Mouse (Mus musculus) midbrain, embryonic 10.5 days (tissue): ENCODE data around the gene Tnfrsf25. TPM values are rescaled to one million over a fixed set of nuclear protein-coding genes. Genes with fewer than 3 reads are reported as not detected.

Experiments used
- DNase-seq: peaks from one replicate; pipeline ENCODE4 v3.0.0-alpha.2; 2017; ENCODE audit warnings: low spot score
- H3K27ac ChIP-seq: fragments of 300-500 bp; sonication (generic); replicated peaks from 2 replicates; pipeline ENCODE4 v1.5.1; 2016; ENCODE audit warnings: mild to moderate bottlenecking
- H3K27me3 ChIP-seq: fragments of 300-500 bp; sonication (generic); 2 replicates; pipeline ENCODE4 v1.6.1; 2016; ENCODE audit warnings: low read depth, mild to moderate bottlenecking; ENCODE audit not compliant: poor library complexity, severe bottlenecking
- H3K36me3 ChIP-seq: fragments of 300-500 bp; sonication (generic); 2 replicates; pipeline ENCODE4 v1.6.1; 2016; ENCODE audit warnings: mild to moderate bottlenecking, moderate library complexity
- H3K4me1 ChIP-seq: fragments of 300-500 bp; sonication (generic); 2 replicates; pipeline ENCODE4 v1.6.1; 2016
- H3K4me3 ChIP-seq: fragments of 300-500 bp; sonication (generic); 2 replicates; pipeline ENCODE4 v1.5.1; 2016; ENCODE audit warnings: mild to moderate bottlenecking, moderate library complexity
- H3K9me3 ChIP-seq: fragments of 300-500 bp; sonication (generic); replicated peaks from 2 replicates; pipeline ENCODE4 v1.6.1; 2016; ENCODE audit warnings: mild to moderate bottlenecking
- WGBS: fragments of 180-500 bp; shearing (Covaris S2); methylation state at CpG from one replicate; pipeline ENCODE4 v1.1.7; 2016; 5-methylcytosine and 5-hydroxymethylcytosine counted together
- polyA plus RNA-seq: library from polyadenylated mRNA; unstranded; fragments of >200 nt; fragmentation: Nextera tagmentation; extraction: Ambion mirVana; gene quantifications from 2 replicates; pipeline ENCODE4 v1.2.1, GENCODE M21; 2016

The Tnfrsf25 gene
- polyA plus RNA-seq, 1 experiment from 2014 or later, result 0.47 TPM

GRCm38 (mm10) chr4:152079931-152080330 lies 35.8 kb upstream of the Tnfrsf25 start:
- 73% methylated on average over 7 of the region's 7 CpGs for WGBS
- Histone ChIP-seq H3K27ac (no peak overlapping the region), H3K36me3 (no peaks in the 10 kb centered on the region), H3K9me3 (no peaks in the 10 kb centered on the region), H3K27me3 (peaks cover 14% of the 10 kb centered on the region), H3K4me3 (no peak overlapping the region), H3K4me1 (peaks cover 15% of the 10 kb centered on the region; the same call in 1 of the 2 replicates)
- no peak for DNase-seq

GRCm38 (mm10) chr4:152083611-152084220 lies 32.0 kb upstream of the Tnfrsf25 start:
- Histone ChIP-seq H3K27me3 (peaks cover 43% of the 10 kb centered on the region), H3K9me3 (0 out of 2 replicates have a peak, but pooled peaks cover 3% of the 10 kb centered on the region), H3K4me3 (no peak overlapping the region), H3K27ac (no peak overlapping the region), H3K36me3 (no peaks in the 10 kb centered on the region), H3K4me1 (peaks cover 27% of the 10 kb centered on the region)
- DNase-seq, result no peak
- 66% methylated on average over 7 of the region's 7 CpGs for WGBS

- peaks cover 45% of the 10 kb centered on the region for H3K27me3 ChIP-seq
- WGBS, result 93% methylated on average over 7 of the region's 7 CpGs
- no peak for DNase-seq
- H3K4me3 ChIP-seq, result no peak overlapping the region
- H3K27ac ChIP-seq, result no peak overlapping the region
- H3K9me3 ChIP-seq, result 0 out of 2 replicates have a peak, but pooled peaks cover 3% of the 10 kb centered on the region
- peaks cover 29% of the 10 kb centered on the region for H3K4me1 ChIP-seq
- no peaks in the 10 kb centered on the region for H3K36me3 ChIP-seq
These were observed 31.1 kb upstream of the Tnfrsf25 start for GRCm38 (mm10) chr4:152084616-152085015.

- peaks cover 45% of the 10 kb centered on the region for H3K27me3 ChIP-seq
- 0 out of 2 replicates have a peak, but pooled peaks cover 3% of the 10 kb centered on the region for H3K9me3 ChIP-seq
- peaks cover 29% of the 10 kb centered on the region for H3K4me1 ChIP-seq
- peak overlapping the region; percentile 90 for H3K27ac ChIP-seq
- WGBS, result 2% methylated on average over 74 of the region's 92 CpGs
- peak overlapping the region; percentile 84 for H3K4me3 ChIP-seq
- DNase-seq, result peak; percentile 68
- H3K36me3 ChIP-seq, result no peaks in the 10 kb centered on the region
These were observed 29.1 kb upstream of the Tnfrsf25 start for GRCm38 (mm10) chr4:152086505-152087210.

GRCm38 (mm10) chr4:152087211-152088081 lies 28.3 kb upstream of the Tnfrsf25 start:
- 0 out of 2 replicates have a peak, but pooled peaks cover 3% of the 10 kb centered on the region for H3K9me3 ChIP-seq
- peak overlapping the region; percentile 90 for H3K27ac ChIP-seq
- WGBS, result 3% methylated on average over 12 of the region's 12 CpGs
- DNase-seq, result peak; percentile 49
- H3K4me3 ChIP-seq, result peak overlapping the region; percentile 84
- H3K27me3 ChIP-seq, result peaks cover 45% of the 10 kb centered on the region
- no peaks in the 10 kb centered on the region for H3K36me3 ChIP-seq
- H3K4me1 ChIP-seq, result peaks cover 29% of the 10 kb centered on the region

GRCm38 (mm10) chr4:152088133-152088532 lies 27.6 kb upstream of the Tnfrsf25 start:
- no peak for DNase-seq
- H3K4me3 ChIP-seq, result peak overlapping the region; percentile 84; the same call in 1 of the 2 replicates
- 24% methylated on average over 4 of the region's 4 CpGs for whole genome bisulfite sequencing
- no peaks in the 10 kb centered on the region for H3K36me3 ChIP-seq
- peaks cover 35% of the 10 kb centered on the region for H3K4me1 ChIP-seq
- H3K9me3 ChIP-seq, result 0 out of 2 replicates have a peak, but pooled peaks cover 3% of the 10 kb centered on the region
- H3K27ac ChIP-seq, result no peak overlapping the region
- H3K27me3 ChIP-seq, result peaks cover 44% of the 10 kb centered on the region

GRCm38 (mm10) chr4:152088556-152089120 lies 27.1 kb upstream of the Tnfrsf25 start:
- H3K9me3 ChIP-seq, result 0 out of 2 replicates have a peak, but pooled peaks cover 3% of the 10 kb centered on the region
- peak overlapping the region; percentile 84; the same call in 1 of the 2 replicates for H3K4me3 ChIP-seq
- peaks cover 35% of the 10 kb centered on the region for H3K4me1 ChIP-seq
- H3K36me3 ChIP-seq, result no peaks in the 10 kb centered on the region
- H3K27me3 ChIP-seq, result peaks cover 43% of the 10 kb centered on the region
- WGBS, result 48% methylated on average over 8 of the region's 8 CpGs
- no peak overlapping the region for H3K27ac ChIP-seq
- DNase-seq, result no peak

- Histone ChIP-seq H3K4me1 (peaks cover 31% of the 10 kb centered on the region), H3K4me3 (no peak overlapping the region), H3K9me3 (0 out of 2 replicates have a peak, but pooled peaks cover 3% of the 10 kb centered on the region), H3K36me3 (no peaks in the 10 kb centered on the region), H3K27ac (no peak overlapping the region), H3K27me3 (peaks cover 29% of the 10 kb centered on the region)
- DNase-seq, result no peak
- WGBS, result 85% methylated on average over 9 of the region's 9 CpGs
These were observed 25.5 kb upstream of the Tnfrsf25 start for GRCm38 (mm10) chr4:152090191-152090590.

- WGBS, result 76% methylated on average over 8 of the region's 8 CpGs
- Histone ChIP-seq H3K27me3 (peaks cover 28% of the 10 kb centered on the region), H3K4me1 (peaks cover 35% of the 10 kb centered on the region), H3K9me3 (no peaks in the 10 kb centered on the region), H3K4me3 (no peak overlapping the region), H3K27ac (peak overlapping the region; percentile 49), H3K36me3 (no peaks in the 10 kb centered on the region)
- DNase-seq, result no peak
These were observed 22.9 kb upstream of the Tnfrsf25 start for GRCm38 (mm10) chr4:152092751-152093293.

GRCm38 (mm10) chr4:152094233-152094632 lies 21.5 kb upstream of the Tnfrsf25 start:
- H3K9me3 ChIP-seq, result no peaks in the 10 kb centered on the region
- no peaks in the 10 kb centered on the region for H3K36me3 ChIP-seq
- H3K4me1 ChIP-seq, result peaks cover 32% of the 10 kb centered on the region
- no peak overlapping the region for H3K27ac ChIP-seq
- no peak overlapping the region for H3K4me3 ChIP-seq
- no peak for DNase-seq
- WGBS, result 93% methylated on average over 12 of the region's 12 CpGs
- peaks cover 21% of the 10 kb centered on the region for H3K27me3 ChIP-seq

GRCm38 (mm10) chr4:152095937-152096910 lies 19.5 kb upstream of the Tnfrsf25 start:
- Histone ChIP-seq H3K4me3 (peak overlapping the region; percentile 36), H3K4me1 (peaks cover 32% of the 10 kb centered on the region), H3K9me3 (no peaks in the 10 kb centered on the region), H3K27ac (peak overlapping the region; percentile 59), H3K36me3 (no peaks in the 10 kb centered on the region), H3K27me3 (peaks cover 21% of the 10 kb centered on the region)
- peak; percentile 75 for DNase-seq
- WGBS, result 13% methylated on average over 27 of the region's 27 CpGs
